Mouse (Mus musculus): Measurements from ENCODE around the gene Fam118b. TPM values are rescaled to one million over a fixed set of nuclear protein-coding genes. Genes with fewer than 3 reads are reported as not detected.
A peak's percentile ranks its signal among the peaks of the same experiment; 100 is the strongest.

The Fam118b gene
- polyA plus RNA-seq, 1 experiment, result 0.20 TPM

DNA sequence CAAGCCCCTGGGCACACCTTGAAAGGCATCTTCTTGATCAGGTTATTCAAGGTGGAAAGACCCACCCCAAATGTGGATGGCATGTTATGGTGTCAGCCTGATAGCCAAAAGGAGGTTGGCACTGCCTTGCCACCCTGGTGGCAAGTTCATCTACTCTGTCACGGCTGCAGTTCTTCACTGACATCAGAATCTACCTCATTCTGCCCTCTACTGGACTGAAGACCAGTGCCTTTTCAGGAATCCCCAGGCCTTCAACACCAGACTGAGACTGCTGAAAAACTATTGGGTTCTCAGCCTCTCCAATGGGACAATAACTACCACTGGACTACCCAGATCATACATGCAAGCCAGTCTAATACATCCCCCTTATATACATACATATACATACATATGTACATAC lies 27.9 kb downstream of the Fam118b start:
- Histone ChIP-seq H3K4me1 (ENCODE audit: control insufficient read depth) (no peaks in the 10 kb centered on the region), H3K4me3 (replicated peaks) (no peak overlapping the region), H3K27me3 (ENCODE audit: control insufficient read depth) (no peaks in the 10 kb centered on the region), H3K36me3 (ENCODE audit: control insufficient read depth) (peaks cover 3% of the 10 kb centered on the region), H3K9me3 (ENCODE audit: control insufficient read depth, low read length) (no peaks in the 10 kb centered on the region)
- TF ChIP-seq GATA1 (IDR thresholded peaks at IDR 0.05; ENCODE audit: low read length), result no peak
- TF ChIP-seq TAL1 (IDR thresholded peaks at IDR 0.05; ENCODE audit: low read length), result no peak

DNA sequence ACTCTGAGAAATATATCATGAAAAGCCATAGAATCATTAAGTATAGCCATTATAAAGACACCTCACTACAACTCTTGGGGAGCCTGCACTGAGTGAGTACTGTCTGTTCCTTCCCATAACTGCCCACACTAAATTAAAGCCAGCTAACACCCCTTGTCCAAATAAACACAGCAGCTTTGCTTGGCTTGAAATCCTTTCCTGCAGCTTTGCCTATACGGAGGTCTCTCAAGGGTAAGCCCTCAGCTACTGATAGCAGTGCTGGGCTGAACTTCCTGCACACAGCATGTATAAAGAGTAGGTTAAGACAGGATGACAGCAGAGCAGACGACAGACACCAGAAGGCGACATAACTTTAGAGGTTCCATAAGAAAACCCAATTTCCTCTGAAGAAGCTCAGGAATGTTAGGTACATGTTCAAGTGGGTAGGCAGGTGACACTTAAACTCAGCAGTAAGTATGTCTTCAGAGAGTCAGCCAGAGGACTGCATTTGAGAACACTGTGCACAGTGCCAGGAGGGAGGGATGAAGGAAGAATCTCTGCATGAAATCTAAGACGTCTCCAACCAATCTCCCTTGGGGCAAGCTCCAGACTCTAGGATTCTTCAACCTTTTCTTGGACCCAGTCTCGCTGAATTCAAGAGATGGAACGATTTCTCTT lies 28.6 kb downstream of the Fam118b start:
- no peak overlapping the region for H3K4me3 ChIP-seq (replicated peaks)
- TF ChIP-seq TAL1 (IDR thresholded peaks at IDR 0.05; ENCODE audit: low read length) (no peak), GATA1 (IDR thresholded peaks at IDR 0.05; ENCODE audit: low read length) (no peak)

DNA sequence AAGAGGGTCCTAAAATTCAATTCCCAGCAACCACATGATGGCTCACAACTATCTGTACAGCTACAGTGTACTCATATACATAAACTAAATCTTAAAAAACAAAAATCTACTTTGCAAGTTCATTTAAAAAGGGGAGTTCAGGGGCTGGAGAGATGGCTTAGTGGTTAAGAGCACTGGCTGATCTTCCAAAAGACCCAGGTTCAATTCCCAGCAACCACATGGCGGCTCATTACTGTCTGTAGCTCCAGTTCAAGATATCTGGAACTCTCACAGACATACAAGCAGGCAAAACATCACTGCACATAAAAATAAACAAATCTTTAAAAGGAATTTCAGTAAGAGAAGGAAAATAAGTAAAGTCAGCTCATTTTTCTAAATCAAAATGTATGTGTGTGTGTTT lies 29.2 kb downstream of the Fam118b start:
- H3K27me3 ChIP-seq (ENCODE audit: control insufficient read depth), result no peaks in the 10 kb centered on the region
- no peaks in the 10 kb centered on the region for H3K9me3 ChIP-seq (ENCODE audit: control insufficient read depth, low read length)
- TF ChIP-seq TAL1 (IDR thresholded peaks at IDR 0.05; ENCODE audit: low read length) (no peak), GATA1 (IDR thresholded peaks at IDR 0.05; ENCODE audit: low read length) (no peak)
- no peak overlapping the region for H3K4me3 ChIP-seq (replicated peaks)
- no peaks in the 10 kb centered on the region for H3K4me1 ChIP-seq (ENCODE audit: control insufficient read depth)
- peaks cover 12% of the 10 kb centered on the region for H3K36me3 ChIP-seq (ENCODE audit: control insufficient read depth)

More for the DNA sequence above, 28.6 kb downstream of the Fam118b start:
- Histone ChIP-seq H3K27me3 (ENCODE audit: control insufficient read depth) (no peaks in the 10 kb centered on the region), H3K9me3 (ENCODE audit: control insufficient read depth, low read length) (no peaks in the 10 kb centered on the region), H3K36me3 (ENCODE audit: control insufficient read depth) (peaks cover 7% of the 10 kb centered on the region), H3K4me1 (ENCODE audit: control insufficient read depth) (no peaks in the 10 kb centered on the region)

DNA sequence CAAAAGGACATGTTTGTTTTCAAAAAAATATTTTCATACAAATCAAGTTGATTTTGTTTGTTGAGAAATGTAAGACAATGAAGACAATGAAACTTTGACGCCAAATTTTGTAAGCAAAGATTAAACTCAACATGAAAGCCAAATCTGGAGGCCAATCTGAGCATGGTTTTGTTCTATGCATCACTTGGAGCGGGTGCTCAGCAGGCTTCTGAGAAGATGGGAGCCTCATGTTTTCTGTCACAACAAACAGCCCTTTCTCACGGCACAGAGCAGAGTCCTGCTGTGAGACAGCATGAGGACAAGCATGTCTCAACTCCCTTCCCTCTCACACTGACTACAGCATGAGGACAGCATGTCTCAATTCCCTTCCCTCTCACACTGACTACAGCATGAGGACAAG lies 31.6 kb downstream of the Fam118b start:
- Histone ChIP-seq H3K9me3 (ENCODE audit: control insufficient read depth, low read length) (no peaks in the 10 kb centered on the region), H3K4me1 (ENCODE audit: control insufficient read depth) (no peaks in the 10 kb centered on the region), H3K36me3 (ENCODE audit: control insufficient read depth) (peaks cover 17% of the 10 kb centered on the region), H3K27me3 (ENCODE audit: control insufficient read depth) (no peaks in the 10 kb centered on the region), H3K4me3 (replicated peaks) (no peak overlapping the region)
- TF ChIP-seq TAL1 (IDR thresholded peaks at IDR 0.05; ENCODE audit: low read length) (no peak), GATA1 (IDR thresholded peaks at IDR 0.05; ENCODE audit: low read length) (no peak)

DNA sequence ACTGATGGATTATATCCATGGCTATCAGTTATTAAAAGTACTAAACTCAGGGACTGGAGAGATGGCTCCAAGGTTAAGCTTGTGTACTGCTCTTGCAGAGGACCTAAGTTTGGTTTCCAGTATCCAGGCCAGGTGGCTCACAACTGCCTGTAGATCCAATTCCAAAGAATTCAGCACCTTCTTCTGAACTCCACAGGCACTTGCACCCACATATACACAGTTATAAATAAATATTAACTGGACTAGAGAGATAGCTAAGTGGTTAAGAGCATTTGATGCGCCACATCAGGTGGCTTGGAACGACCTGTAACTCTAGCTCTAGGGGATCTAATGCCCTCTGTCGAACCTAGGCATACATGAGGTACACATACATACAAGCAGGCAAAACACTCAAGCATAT lies 38.9 kb downstream of the Fam118b start:
- no peaks in the 10 kb centered on the region for H3K27me3 ChIP-seq (ENCODE audit: control insufficient read depth)
- peaks cover 12% of the 10 kb centered on the region for H3K36me3 ChIP-seq (ENCODE audit: control insufficient read depth)
- no peak for TF ChIP-seq TAL1 (IDR thresholded peaks at IDR 0.05; ENCODE audit: low read length)
- TF ChIP-seq GATA1 (IDR thresholded peaks at IDR 0.05; ENCODE audit: low read length), result no peak
- H3K4me1 ChIP-seq (ENCODE audit: control insufficient read depth), result no peaks in the 10 kb centered on the region
- H3K4me3 ChIP-seq (replicated peaks), result no peak overlapping the region
- no peaks in the 10 kb centered on the region for H3K9me3 ChIP-seq (ENCODE audit: control insufficient read depth, low read length)

DNA sequence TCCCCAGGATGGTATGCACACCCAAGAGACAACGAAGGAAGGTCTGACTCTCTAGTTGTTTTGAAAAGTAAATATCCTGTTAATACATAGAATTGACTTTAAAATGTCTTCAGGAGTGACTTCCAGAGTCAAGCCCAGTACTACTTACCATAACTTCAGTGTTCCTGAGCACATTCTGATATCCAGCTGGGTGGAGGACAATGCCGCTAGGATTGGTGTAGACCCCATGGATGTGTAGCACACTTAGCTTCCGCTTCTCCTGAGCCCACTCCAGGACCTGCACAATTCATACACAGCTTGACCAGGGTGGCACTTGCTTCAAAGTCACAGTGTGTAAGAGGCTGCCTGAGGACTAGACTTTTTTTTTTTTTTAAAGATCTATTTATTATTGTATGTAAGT lies 44.1 kb downstream of the Fam118b start:
- Histone ChIP-seq H3K4me1 (ENCODE audit: control insufficient read depth) (no peaks in the 10 kb centered on the region), H3K27me3 (ENCODE audit: control insufficient read depth) (no peaks in the 10 kb centered on the region), H3K36me3 (ENCODE audit: control insufficient read depth) (peaks cover 34% of the 10 kb centered on the region), H3K9me3 (ENCODE audit: control insufficient read depth, low read length) (no peaks in the 10 kb centered on the region), H3K4me3 (replicated peaks) (no peak overlapping the region)
- TF ChIP-seq GATA1 (IDR thresholded peaks at IDR 0.05; ENCODE audit: low read length) (no peak), TAL1 (IDR thresholded peaks at IDR 0.05; ENCODE audit: low read length) (no peak)

DNA sequence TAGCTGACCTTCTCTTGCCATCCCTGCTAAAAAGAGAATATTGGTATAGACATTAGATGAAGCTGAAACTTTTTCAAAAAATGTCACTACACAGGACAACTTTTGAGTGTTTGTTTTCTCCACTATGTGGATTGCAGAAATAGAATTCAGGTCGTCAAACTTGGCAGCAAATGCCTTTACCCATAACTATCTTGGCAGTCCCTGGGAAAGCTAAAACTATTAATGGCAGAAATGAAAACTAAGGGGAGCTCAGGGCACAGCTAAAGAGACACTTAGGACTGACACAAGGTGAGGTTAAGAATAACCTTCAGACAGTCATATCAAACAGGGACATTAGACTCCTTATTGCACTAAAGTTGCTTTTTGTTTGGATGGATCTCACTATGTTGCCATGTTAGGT lies 49.6 kb downstream of the Fam118b start:
- H3K36me3 ChIP-seq (ENCODE audit: control insufficient read depth), result peaks cover 79% of the 10 kb centered on the region
- H3K27me3 ChIP-seq (ENCODE audit: control insufficient read depth), result no peaks in the 10 kb centered on the region
- no peaks in the 10 kb centered on the region for H3K9me3 ChIP-seq (ENCODE audit: control insufficient read depth, low read length)
- H3K4me1 ChIP-seq (ENCODE audit: control insufficient read depth), result no peaks in the 10 kb centered on the region
- no peak overlapping the region for H3K4me3 ChIP-seq (replicated peaks)
- TF ChIP-seq TAL1 (IDR thresholded peaks at IDR 0.05; ENCODE audit: low read length) (no peak), GATA1 (IDR thresholded peaks at IDR 0.05; ENCODE audit: low read length) (no peak)

DNA sequence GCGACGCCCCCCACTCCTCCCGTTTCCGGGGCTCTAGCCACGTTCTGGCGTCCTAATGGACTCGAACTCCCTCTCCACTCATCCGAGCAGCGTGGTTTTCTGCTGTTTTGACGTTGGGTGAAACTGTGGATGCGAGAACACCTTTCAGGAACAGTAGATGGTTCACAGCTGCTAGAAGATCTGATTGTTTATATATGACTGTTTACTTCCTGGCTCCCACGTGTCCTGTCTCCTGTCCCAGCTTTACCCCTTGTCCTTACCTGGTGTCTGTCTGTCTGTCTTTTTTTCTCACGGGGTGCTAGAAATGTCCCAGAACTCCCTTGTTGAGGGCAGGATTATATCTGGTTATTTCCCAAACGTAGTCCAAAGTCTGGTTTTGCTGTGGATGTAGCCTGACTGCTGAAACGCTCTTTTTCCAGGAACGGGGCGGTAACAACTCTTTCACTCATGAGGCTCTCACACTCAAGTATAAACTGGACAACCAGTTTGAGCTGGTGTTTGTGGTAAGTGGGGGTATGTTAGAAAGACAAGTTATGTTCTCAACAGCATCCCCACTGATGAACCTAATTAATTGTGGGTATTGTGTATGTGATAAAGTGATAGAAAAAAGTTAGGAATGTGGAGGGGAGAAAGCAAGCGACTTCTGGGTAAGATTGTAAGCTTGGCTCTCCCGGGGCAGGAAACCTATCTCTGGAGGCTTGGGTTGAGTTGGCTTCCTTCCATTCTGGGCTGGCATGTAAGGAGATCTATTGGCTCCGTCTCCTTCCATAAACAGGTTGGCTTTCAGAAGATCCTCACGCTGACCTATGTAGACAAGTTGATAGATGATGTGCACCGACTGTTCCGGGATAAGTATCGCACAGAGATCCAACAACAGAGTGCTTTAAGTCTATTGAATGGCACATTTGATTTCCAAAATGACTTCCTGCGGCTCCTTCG lies 55.8 kb downstream of the Fam118b start:
- Histone ChIP-seq H3K4me1 (ENCODE audit: control insufficient read depth) (peaks cover 30% of the 10 kb centered on the region), H3K27me3 (ENCODE audit: control insufficient read depth) (no peaks in the 10 kb centered on the region), H3K4me3 (replicated peaks) (peak overlapping the region; percentile 97), H3K9me3 (ENCODE audit: control insufficient read depth, low read length) (no peaks in the 10 kb centered on the region), H3K36me3 (ENCODE audit: control insufficient read depth) (peaks cover 72% of the 10 kb centered on the region)
- TF ChIP-seq GATA1 (IDR thresholded peaks at IDR 0.05; ENCODE audit: low read length), result no peak
- no peak for TF ChIP-seq TAL1 (IDR thresholded peaks at IDR 0.05; ENCODE audit: low read length)

Measured in erythroblast, embryonic 14.5 days (primary cell).